ENCODE assay signal across 15 mouse cellular contexts in genomic region chr5:137354091-137354490, GRCm38 (mm10). TPM values are rescaled to one million over a fixed set of nuclear protein-coding genes. Genes with fewer than 3 reads are reported as not detected.
DNase-seq lines count a peak whose midpoint lies in the region; ATAC-seq and TF ChIP-seq lines count a peak whose summit lies in the region.
"Had no signal": no experiment of that assay in that cellular context is flagged by ENCODE, and none has a peak within 500 bp of the region (broad histone marks: within the 10 kb centered on the region; RNA-seq: fewer than 3 reads in every experiment).

No protein-coding gene starts in this region.

- no peak overlapping the region for H3K27ac ChIP-seq in heart, embryonic 16.5 days (ENCODE audit: low read length)
- H3K27ac ChIP-seq in lung, embryonic 15.5 days: no peak overlapping the region
- no peak overlapping the region for H3K27ac ChIP-seq in embryonic facial prominence, embryonic 12.5 days
- H3K27ac ChIP-seq in limb, embryonic 14.5 days (replicated peaks; ENCODE audit: low read depth, low read length): no peak overlapping the region
- H3K27ac ChIP-seq: hindbrain, embryonic 13.5 days had no signal

- no peaks in the 10 kb centered on the region for H3K9me3 ChIP-seq in heart, embryonic 16.5 days (replicated peaks; ENCODE audit: control insufficient read depth, low read length)
- H3K9me3 ChIP-seq in lung, embryonic 15.5 days: no peaks in the 10 kb centered on the region
- no peaks in the 10 kb centered on the region for H3K9me3 ChIP-seq in embryonic facial prominence, embryonic 12.5 days
- no peaks in the 10 kb centered on the region for H3K9me3 ChIP-seq in limb, embryonic 14.5 days (ENCODE audit: control insufficient read depth, low read length)
- H3K9me3 ChIP-seq: hindbrain, embryonic 13.5 days had no signal

- H3K4me3 ChIP-seq in heart, embryonic 16.5 days (ENCODE audit: low read length): peak overlapping the region; percentile 16
- H3K4me3 ChIP-seq in lung, embryonic 15.5 days: no peak overlapping the region
- 0 out of 2 replicates have a peak overlapping the region, but pooled peaks have one; percentile 2 for H3K4me3 ChIP-seq in embryonic facial prominence, embryonic 12.5 days
- H3K4me3 ChIP-seq in limb, embryonic 14.5 days (replicated peaks; ENCODE audit: low read length): 0 out of 2 replicates have a peak overlapping the region, but pooled peaks have one; percentile 2
- H3K4me3 ChIP-seq: hindbrain, embryonic 13.5 days had no signal

- H3K4me2 ChIP-seq in heart, embryonic 16.5 days (ENCODE audit: low read depth, low read length): peak overlapping the region; percentile 40
- H3K4me2 ChIP-seq in lung, embryonic 15.5 days: peak overlapping the region; percentile 9; the same call in 1 of the 2 replicates
- 0 out of 2 replicates have a peak overlapping the region, but pooled peaks have one; percentile 9 for H3K4me2 ChIP-seq in embryonic facial prominence, embryonic 12.5 days (replicated peaks)
- no peak overlapping the region for H3K4me2 ChIP-seq in limb, embryonic 14.5 days (replicated peaks; ENCODE audit: low read depth, low read length, severe bottlenecking)
- H3K4me2 ChIP-seq: hindbrain, embryonic 13.5 days had no signal

- intact Hi-C loops in heart, postnatal 10 days (cut with DNase I): loop anchor here (2.0 kb wide), 1 partner anchor 21 kb away; no protein-coding TSS in a partner anchor

- no peaks in the 10 kb centered on the region for H3K27me3 ChIP-seq in heart, embryonic 16.5 days (ENCODE audit: control insufficient read depth, insufficient read depth, low read length)
- no peaks in the 10 kb centered on the region for H3K27me3 ChIP-seq in lung, embryonic 15.5 days
- H3K27me3 ChIP-seq in embryonic facial prominence, embryonic 12.5 days: no peaks in the 10 kb centered on the region
- H3K27me3 ChIP-seq in limb, embryonic 14.5 days (ENCODE audit: control insufficient read depth, insufficient read depth, low read length): no peaks in the 10 kb centered on the region

- no peak for DNase-seq in heart, postnatal 10 days
- DNase-seq in lung, postnatal 14 days: no peak
- no peak for DNase-seq in limb, embryonic 14.5 days (ENCODE audit: low spot score)
- no peak for DNase-seq in c-Kit-positive CD71-positive TER-119-positive erythroid progenitor cells, embryonic 14.5 days (ENCODE audit: low spot score)
- DNase-seq: adrenal gland, postnatal 10 days; cerebellum, adult 9-11 months; gastrocnemius, postnatal 25 days; kidney, adult 11 months; layer of hippocampus, postnatal 36 days; thymus, adult 2 months had no signal

- peaks cover 37% of the 10 kb centered on the region for H3K36me3 ChIP-seq in heart, embryonic 16.5 days (ENCODE audit: control insufficient read depth, insufficient read depth)
- peaks cover 55% of the 10 kb centered on the region for H3K36me3 ChIP-seq in lung, embryonic 15.5 days
- H3K36me3 ChIP-seq in embryonic facial prominence, embryonic 12.5 days: peaks cover 53% of the 10 kb centered on the region
- peaks cover 55% of the 10 kb centered on the region for H3K36me3 ChIP-seq in limb, embryonic 14.5 days (ENCODE audit: control insufficient read depth, insufficient read depth, low read length)

- TF ChIP-seq POLR2A in limb, embryonic 14.5 days (IDR thresholded peaks at IDR 0.05; ENCODE audit: borderline replicate concordance, extremely low read depth, insufficient read depth, insufficient read length): no peak

- peaks cover 27% of the 10 kb centered on the region for H3K4me1 ChIP-seq in heart, embryonic 16.5 days (ENCODE audit: control insufficient read depth, insufficient read depth, low read length)
- H3K4me1 ChIP-seq in lung, embryonic 15.5 days: peaks cover 30% of the 10 kb centered on the region
- peaks cover 28% of the 10 kb centered on the region for H3K4me1 ChIP-seq in embryonic facial prominence, embryonic 12.5 days
- peaks cover 24% of the 10 kb centered on the region for H3K4me1 ChIP-seq in limb, embryonic 14.5 days (ENCODE audit: control insufficient read depth, insufficient read depth, low read length)

- no peak overlapping the region for H3K9ac ChIP-seq in heart, embryonic 16.5 days (ENCODE audit: low read length)
- H3K9ac ChIP-seq in lung, embryonic 15.5 days: no peak overlapping the region
- H3K9ac ChIP-seq in embryonic facial prominence, embryonic 12.5 days: no peak overlapping the region
- H3K9ac ChIP-seq in limb, embryonic 14.5 days (ENCODE audit: low read depth, low read length, severe bottlenecking): no peak overlapping the region
- H3K9ac ChIP-seq: hindbrain, embryonic 13.5 days had no signal

- ATAC-seq in heart, embryonic 16.5 days (replicated peaks; ENCODE audit: extremely low read depth, insufficient read depth, low FRiP score): no peak
- ATAC-seq in lung, embryonic 15.5 days (ENCODE audit: borderline replicate concordance, extremely low read depth, low FRiP score, low TSS enrichment): no peak
- ATAC-seq in embryonic facial prominence, embryonic 12.5 days (ENCODE audit: insufficient number of reproducible peaks, insufficient read depth, low FRiP score, low TSS enrichment): no peak
- ATAC-seq in limb, embryonic 14.5 days (ENCODE audit: low FRiP score, low read depth): no peak
- ATAC-seq: CD4-positive, CD25-positive, alpha-beta regulatory T cell, adult 4 months had no signal

- WGBS in heart, embryonic 16.5 days: 73% methylated on average over 17 of the region's 17 CpGs
- 75% methylated on average over 17 of the region's 17 CpGs for WGBS in lung, embryonic 15.5 days
- whole genome bisulfite sequencing in embryonic facial prominence, embryonic 12.5 days: 87% methylated on average over 17 of the region's 17 CpGs
- 83% methylated on average over 17 of the region's 17 CpGs for WGBS in limb, embryonic 14.5 days

RNA-seq across cellular contexts. Expression of gene Ephb4, which starts 4.2 kb away (rescaled TPM):
- polyA plus RNA-seq in heart, embryonic 16.5 days (2015; fragmentation: Nextera tagmentation; extraction: Ambion mirVana): 32.1 and 36.4 TPM in 2 replicates
- total RNA-seq in heart, postnatal 10 days (2021): 100 to 1,000 TPM; 103 to 111 TPM
- 57.5 and 58.9 TPM in 2 replicates for polyA plus RNA-seq in lung, embryonic 15.5 days (2015; fragmentation: Nextera tagmentation; extraction: Ambion mirVana)
- 87.3 and 91.6 TPM in 2 replicates for polyA plus RNA-seq in embryonic facial prominence, embryonic 12.5 days (2016; fragmentation: Nextera tagmentation; extraction: Ambion mirVana)
- polyA plus RNA-seq in limb, embryonic 14.5 days (2012; rRNA removed): 102 and 125 TPM in 2 replicates
- polyA plus RNA-seq in limb, embryonic 14.5 days (2014; fragmentation: Nextera tagmentation; extraction: Ambion mirVana): 78.1 and 92.1 TPM in 2 replicates
- polyA plus RNA-seq: CD4-positive, CD25-positive, alpha-beta regulatory T cell, adult 4 months had no signal

RNA-seq across cellular contexts. Expression of gene Slc12a9, which starts 20.7 kb away (rescaled TPM):
- 7.7 and 8.5 TPM in 2 replicates for polyA plus RNA-seq in heart, embryonic 16.5 days (2015; fragmentation: Nextera tagmentation; extraction: Ambion mirVana)
- total RNA-seq in heart, postnatal 10 days (2021): 1 to 10 TPM; 4.4 to 5.4 TPM
- 12.0 and 13.0 TPM in 2 replicates for polyA plus RNA-seq in lung, embryonic 15.5 days (2015; fragmentation: Nextera tagmentation; extraction: Ambion mirVana)
- 16.0 and 18.8 TPM in 2 replicates for polyA plus RNA-seq in embryonic facial prominence, embryonic 12.5 days (2016; fragmentation: Nextera tagmentation; extraction: Ambion mirVana)
- polyA plus RNA-seq in limb, embryonic 14.5 days (2012; rRNA removed): 20.2 and 26.1 TPM in 2 replicates
- 8.0 and 11.9 TPM in 2 replicates for polyA plus RNA-seq in limb, embryonic 14.5 days (2014; fragmentation: Nextera tagmentation; extraction: Ambion mirVana)

RNA-seq across cellular contexts. Expression of gene Trip6, which starts 39.9 kb away (rescaled TPM):
- polyA plus RNA-seq in heart, embryonic 16.5 days (2015; fragmentation: Nextera tagmentation; extraction: Ambion mirVana): 43.1 and 49.7 TPM in 2 replicates
- 10 to 100 TPM; 22.5 to 23.3 TPM for total RNA-seq in heart, postnatal 10 days (2021)
- 95.9 and 96.3 TPM in 2 replicates for polyA plus RNA-seq in lung, embryonic 15.5 days (2015; fragmentation: Nextera tagmentation; extraction: Ambion mirVana)
- polyA plus RNA-seq in embryonic facial prominence, embryonic 12.5 days (2016; fragmentation: Nextera tagmentation; extraction: Ambion mirVana): 87.1 and 93.4 TPM in 2 replicates
- 131 and 155 TPM in 2 replicates for polyA plus RNA-seq in limb, embryonic 14.5 days (2012; rRNA removed)
- polyA plus RNA-seq in limb, embryonic 14.5 days (2014; fragmentation: Nextera tagmentation; extraction: Ambion mirVana): 91.0 and 105 TPM in 2 replicates

RNA-seq across cellular contexts. Expression of gene Srrt, which starts 46.6 kb away (rescaled TPM):
- polyA plus RNA-seq in heart, embryonic 16.5 days (2015; fragmentation: Nextera tagmentation; extraction: Ambion mirVana): 94.5 and 97.0 TPM in 2 replicates
- 10 to 100 TPM; 91.0 to 91.9 TPM for total RNA-seq in heart, postnatal 10 days (2021)
- 145 and 155 TPM in 2 replicates for polyA plus RNA-seq in lung, embryonic 15.5 days (2015; fragmentation: Nextera tagmentation; extraction: Ambion mirVana)
- polyA plus RNA-seq in embryonic facial prominence, embryonic 12.5 days (2016; fragmentation: Nextera tagmentation; extraction: Ambion mirVana): 171 and 177 TPM in 2 replicates
- polyA plus RNA-seq in limb, embryonic 14.5 days (2012; rRNA removed): 263 and 300 TPM in 2 replicates
- polyA plus RNA-seq in limb, embryonic 14.5 days (2014; fragmentation: Nextera tagmentation; extraction: Ambion mirVana): 104 and 109 TPM in 2 replicates

RNA-seq across cellular contexts. Expression of gene Ufsp1, which starts 59.7 kb away (rescaled TPM):
- 8.5 TPM in 2 replicates for polyA plus RNA-seq in heart, embryonic 16.5 days (2015; fragmentation: Nextera tagmentation; extraction: Ambion mirVana)
- 1 to 10 TPM; 8.8 to 10.0 TPM for total RNA-seq in heart, postnatal 10 days (2021)
- polyA plus RNA-seq in lung, embryonic 15.5 days (2015; fragmentation: Nextera tagmentation; extraction: Ambion mirVana): 5.3 and 5.8 TPM in 2 replicates
- 6.7 and 8.2 TPM in 2 replicates for polyA plus RNA-seq in embryonic facial prominence, embryonic 12.5 days (2016; fragmentation: Nextera tagmentation; extraction: Ambion mirVana)
- polyA plus RNA-seq in limb, embryonic 14.5 days (2012; rRNA removed): 10.4 and 10.5 TPM in 2 replicates
- polyA plus RNA-seq in limb, embryonic 14.5 days (2014; fragmentation: Nextera tagmentation; extraction: Ambion mirVana): 9.8 and 10.2 TPM in 2 replicates
